Mouse (Mus musculus) lung, adult 2 months (tissue): ENCODE data around the gene Tmod4.
"Not testable (repeated sequence)": the region's sequence is repeated elsewhere in the genome, so short reads cannot be mapped to it uniquely, and the experiment has no call there.

ENCODE experiments used
- CTCF ChIP-seq: fragments of 200-500 bp; IDR thresholded peaks from 2 replicates; pipeline ENCODE4 v1.5.1; 2011; ENCODE audit warnings: mild to moderate bottlenecking, low read length, control low read depth; ENCODE audit not compliant: insufficient read depth
- POLR2A ChIP-seq: fragments of 200-500 bp; IDR thresholded peaks from 2 replicates; pipeline ENCODE4 v1.6.1; 2011; ENCODE audit warnings: low read depth, mild to moderate bottlenecking, control low read depth, low read length, borderline replicate concordance; ENCODE audit errors: extremely low read depth

- TF ChIP-seq CTCF, POLR2A: not testable (repeated sequence)
Measured at GRCm38 (mm10) chr3:95132389-95132788, 8.1 kb downstream of the Tmod4 start.
